Mouse (Mus musculus) gastrocnemius, postnatal 4 days (tissue): ENCODE results near the gene Gpr156. TPM values are rescaled to one million over a fixed set of nuclear protein-coding genes. Genes with fewer than 3 reads are reported as not detected.
"Not testable (repeated sequence)": the region's sequence is repeated elsewhere in the genome, so short reads cannot be mapped to it uniquely, and the experiment has no call there.

Source experiments
- DNase-seq, 2 experiments: peaks; one replicate each; pipeline ENCODE4 v3.0.0; 2021 to 2022; ENCODE audit warnings: low spot score in 2 of 2, mixed read lengths in 2 of 2
- total RNA-seq, 2 experiments: library from RNA; stranded (reverse); gene quantifications; 2 replicates each; pipeline ENCODE4 v1.2.3; 2021

Gpr156 gene
- total RNA-seq, 2 experiments from 2014 or later = 0.88 to 1.5 TPM

DNA sequence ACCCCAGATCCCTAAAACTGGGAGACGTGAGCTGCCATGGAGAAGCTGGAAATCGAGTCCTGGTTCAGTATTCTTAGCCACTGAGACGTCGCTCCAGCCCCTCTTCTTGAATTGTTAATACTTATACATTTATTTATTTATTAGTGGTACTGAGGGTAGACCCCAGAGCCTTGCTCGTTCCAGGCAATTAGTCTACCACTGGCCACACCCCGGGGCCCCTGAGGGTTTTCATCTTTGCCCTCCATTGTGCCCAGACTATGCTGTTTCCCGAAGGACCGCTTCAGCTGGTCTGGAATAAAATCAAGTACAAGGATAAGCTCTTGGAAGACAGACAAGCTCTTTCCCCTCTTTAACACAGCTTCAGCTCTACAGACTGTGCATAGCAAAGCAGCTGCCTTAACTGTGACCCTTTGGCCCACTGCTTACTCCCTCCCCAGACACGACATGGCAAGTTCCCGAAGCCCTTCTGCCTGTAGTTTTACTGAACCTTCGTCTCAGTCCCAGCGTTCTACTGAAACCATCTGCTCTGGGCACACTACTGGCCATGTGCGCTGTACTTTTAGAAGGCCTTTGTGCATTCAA lies 39.1 kb downstream of the Gpr156 start:
- no peak for DNase-seq

DNA sequence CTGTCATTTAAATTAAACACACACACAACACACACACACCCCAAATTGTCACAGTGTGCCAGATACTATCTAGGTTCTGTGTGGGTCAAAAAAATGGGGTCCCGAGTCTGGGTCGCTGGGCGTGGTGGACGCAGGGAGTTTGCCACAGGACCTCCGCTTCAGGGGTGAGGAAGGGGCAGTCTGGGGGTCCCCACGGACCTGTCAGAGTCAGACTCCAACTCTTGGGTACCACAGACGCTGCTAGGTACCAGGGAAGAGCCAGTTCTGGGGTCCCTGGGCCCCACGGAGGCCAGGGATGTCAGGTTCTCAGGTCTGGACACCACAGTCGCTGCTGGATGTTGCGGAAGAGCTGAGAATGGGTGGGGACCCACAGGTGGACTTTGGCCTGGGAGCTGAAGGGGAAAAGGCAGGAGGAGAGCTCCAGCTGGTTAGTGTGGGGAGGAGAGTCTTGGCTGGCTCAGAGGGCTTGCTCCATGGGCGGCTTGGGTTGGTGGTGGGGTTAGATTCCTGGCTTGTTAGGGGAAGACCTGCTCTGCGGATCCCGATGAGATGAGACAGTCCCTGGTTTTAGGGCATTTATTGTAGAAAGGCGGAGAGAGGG lies 39.9 kb downstream of the Gpr156 start:
- no peak for DNase-seq

DNA sequence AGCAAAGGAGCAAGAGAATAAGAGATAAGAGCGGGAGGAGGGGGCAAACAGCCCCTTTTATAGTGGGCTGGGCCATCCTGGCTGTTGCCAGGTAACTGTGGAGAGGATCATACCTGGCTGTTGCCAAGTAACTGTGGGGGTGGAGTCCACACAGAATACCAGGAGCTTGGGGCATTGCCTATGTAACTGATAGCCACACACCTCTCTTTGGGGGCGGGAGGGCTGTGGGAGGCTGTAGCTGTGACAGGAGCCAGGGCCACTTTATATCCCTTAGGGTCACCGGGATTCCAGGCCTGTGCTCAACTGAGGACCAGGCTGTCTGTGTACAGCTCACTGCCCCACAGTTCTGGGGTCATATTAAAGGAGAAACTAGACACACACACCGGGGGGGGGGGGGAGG lies 40.5 kb downstream of the Gpr156 start:
- no peak for DNase-seq

DNA sequence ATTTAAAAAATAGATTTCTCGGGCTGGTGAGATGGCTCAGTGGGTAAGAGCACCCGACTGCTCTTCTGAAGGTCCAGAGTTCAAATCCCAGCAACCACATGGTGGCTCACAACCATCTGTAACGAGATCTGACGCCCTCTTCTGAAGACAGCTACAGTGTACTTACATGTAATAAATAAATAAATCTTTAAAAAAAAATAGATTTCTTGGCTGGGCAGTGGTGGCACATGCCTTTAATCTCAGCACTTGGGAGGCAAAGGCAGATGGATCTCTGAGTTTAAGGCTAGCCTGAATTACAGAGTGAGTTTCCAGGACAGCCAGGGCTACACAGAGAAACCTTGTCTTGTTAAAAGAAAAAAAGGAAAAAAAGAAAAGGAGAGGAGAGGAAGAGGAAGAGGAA lies 46.4 kb downstream of the Gpr156 start:
- not testable (repeated sequence) for DNase-seq

DNA sequence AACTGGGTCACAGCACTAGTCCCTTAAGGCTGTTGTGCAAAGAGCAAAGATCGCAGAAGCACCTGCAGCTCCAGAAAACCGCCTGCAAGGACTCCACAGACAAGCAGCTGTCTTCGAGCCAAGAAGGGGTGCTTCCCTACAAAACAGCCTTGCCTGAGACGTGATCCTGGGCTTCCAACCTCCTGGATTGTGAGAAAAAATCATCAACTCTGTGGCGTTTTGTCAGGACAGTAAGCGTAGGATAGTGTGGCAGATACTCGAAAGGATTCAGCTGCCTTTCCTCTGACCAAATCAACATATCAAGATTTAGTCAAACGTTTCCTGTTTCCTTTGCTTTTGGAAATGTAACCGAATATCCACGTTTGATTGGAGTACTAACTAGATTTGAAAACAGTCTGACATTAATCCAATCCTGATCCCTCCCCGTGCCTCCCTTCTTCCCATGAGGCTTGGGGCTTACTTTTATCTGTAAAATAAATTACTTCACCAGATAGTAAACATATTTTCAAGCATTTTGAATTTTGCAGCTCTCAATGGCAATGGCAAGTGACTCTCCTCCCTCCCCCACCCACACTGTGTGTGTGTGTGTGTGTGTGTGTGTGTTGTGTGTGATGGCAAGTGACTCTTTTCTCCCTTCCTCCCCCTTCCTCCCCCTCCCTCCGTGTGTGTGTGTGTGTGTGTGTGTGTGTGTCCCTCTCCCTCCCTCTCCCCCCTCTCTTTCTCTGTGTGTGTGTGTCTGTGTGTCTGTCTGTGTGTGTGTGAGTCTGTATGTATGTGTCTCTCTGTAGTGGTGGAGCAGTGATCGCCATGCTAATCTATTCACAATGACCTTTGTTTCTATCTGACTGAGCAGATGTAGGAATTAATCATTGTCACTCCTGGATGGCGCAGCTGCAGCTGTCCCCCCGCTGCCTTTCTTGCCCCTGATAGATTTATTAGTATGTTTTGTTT lies 47.3 kb downstream of the Gpr156 start:
- no peak for DNase-seq

DNA sequence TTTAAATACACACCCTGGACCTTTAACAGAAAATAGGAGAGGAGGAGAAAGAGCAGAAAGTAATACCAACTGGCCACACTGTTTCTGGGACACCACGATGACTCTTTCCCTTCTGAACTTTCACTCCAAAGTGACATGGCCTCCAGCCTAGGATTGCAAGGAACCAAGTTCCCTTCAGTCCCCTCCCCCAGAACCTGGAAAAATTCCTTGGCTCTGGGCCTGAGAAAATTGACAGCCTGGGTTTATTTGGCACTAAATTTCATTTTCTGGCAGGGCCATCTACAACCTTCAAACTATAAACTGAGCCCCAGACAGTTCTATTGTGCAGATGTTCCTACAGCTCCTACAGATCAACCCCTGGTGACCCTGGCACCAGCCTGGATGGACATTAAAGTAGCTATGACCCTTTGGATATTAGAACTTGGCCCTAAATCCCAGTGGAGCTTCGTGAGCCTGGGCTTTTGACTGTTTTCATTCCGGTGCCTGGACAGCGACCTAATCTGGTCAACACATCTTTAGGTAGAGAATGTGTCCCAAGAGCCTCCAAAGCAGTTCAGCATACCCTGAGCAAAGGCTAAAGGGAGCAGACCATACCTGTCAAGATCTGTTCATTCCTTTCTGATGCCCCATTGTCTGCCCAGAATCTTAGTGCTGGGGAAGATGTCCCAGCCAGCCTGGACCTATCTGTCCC lies 48.2 kb downstream of the Gpr156 start:
- no peak for DNase-seq

DNA sequence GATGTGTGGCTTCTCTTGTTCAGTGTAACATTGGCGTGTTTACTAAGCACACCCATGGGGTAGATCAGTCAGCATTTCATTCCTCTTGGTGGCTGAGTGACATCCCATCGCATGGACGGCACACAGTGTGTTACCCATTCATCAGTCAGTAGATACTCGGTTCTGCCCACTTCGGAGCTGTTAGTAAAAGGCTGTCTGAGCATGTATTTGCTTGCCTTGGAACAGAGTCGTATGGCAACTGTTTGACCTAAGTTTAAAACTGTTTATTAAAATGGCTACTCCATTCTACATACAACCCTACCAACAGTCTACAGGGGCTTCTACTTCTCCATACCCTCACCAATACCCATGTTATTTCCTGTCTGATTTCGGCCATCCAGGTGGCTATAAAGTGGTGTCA lies 50.6 kb downstream of the Gpr156 start:
- DNase-seq = no peak

DNA sequence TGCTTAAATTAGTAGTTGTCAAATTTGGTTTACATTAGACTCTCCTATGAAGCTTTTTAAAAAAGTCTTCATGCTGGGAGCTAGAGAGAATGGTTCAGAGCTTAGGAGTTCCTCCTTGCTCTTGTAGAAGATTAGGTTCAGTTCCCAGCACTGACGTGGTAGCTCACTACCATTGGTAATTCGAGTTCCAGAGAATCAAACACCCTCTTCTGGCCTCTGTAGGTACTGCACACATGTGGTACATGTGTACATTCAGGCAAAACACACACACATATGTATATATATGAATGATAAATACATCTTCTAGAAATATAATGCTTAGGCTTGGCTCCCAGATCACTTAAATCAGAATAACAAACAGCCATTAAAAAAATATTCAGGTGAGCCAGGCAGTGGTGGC lies 51.1 kb downstream of the Gpr156 start:
- no peak for DNase-seq

DNA sequence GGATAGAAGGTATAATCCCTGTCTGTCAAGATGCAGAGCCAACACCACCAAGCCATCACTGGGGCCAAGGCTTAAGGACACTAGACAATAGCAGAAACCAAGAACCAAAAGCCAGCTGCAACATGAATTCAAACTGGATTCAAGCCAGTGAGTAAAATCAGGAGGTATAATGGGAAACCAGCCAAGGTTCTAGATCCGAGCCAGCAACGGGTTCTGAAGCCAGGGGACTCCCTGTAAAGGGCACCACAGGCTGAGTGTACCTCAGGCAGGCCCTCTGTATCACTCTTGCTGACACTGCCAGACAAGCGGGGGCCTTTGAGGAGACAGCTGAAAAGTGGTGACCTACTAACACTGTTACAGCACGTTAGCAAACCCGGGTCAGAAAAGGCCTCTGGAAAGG lies 55.2 kb downstream of the Gpr156 start:
- DNase-seq = no peak

DNA sequence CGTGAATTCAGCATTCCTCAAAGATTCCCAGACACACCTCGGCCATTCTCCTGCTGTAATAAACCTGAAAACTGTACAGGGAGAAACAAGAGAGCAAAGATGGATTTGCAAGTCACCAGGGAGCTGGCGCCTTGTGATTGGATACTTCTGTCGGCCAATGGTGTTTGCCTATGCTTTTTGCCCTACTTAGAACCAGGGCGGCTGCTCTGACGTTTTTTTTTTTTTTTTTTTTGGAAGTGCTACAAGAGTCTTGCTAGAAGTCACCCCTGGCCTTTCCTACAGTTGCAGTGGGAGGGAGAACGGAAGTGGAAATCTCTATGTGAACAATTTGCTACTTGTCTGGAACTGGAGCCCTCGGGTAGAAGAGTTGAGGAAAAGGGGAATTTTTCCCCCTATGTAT lies 56.1 kb downstream of the Gpr156 start:
- no peak for DNase-seq

DNA sequence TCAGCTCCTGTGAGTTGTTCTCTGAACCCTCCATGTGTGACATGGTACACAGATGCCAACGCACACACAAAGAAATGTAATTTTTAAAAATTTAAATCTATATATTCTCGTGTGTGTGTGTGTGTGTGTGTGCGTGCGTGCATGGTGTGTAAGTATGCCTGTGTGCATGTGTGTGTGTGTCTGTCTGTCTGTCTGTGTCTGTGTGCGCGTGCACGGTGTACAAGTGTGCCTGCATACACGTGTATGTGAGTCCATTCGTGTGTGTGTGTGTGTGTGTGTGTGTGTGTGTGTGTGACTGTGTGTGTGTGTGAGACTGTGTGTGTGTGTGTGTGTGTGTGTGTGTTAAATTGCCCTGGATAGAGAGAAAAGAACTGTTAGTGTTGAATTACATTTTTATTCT lies 56.9 kb downstream of the Gpr156 start:
- DNase-seq = not testable (repeated sequence)

DNA sequence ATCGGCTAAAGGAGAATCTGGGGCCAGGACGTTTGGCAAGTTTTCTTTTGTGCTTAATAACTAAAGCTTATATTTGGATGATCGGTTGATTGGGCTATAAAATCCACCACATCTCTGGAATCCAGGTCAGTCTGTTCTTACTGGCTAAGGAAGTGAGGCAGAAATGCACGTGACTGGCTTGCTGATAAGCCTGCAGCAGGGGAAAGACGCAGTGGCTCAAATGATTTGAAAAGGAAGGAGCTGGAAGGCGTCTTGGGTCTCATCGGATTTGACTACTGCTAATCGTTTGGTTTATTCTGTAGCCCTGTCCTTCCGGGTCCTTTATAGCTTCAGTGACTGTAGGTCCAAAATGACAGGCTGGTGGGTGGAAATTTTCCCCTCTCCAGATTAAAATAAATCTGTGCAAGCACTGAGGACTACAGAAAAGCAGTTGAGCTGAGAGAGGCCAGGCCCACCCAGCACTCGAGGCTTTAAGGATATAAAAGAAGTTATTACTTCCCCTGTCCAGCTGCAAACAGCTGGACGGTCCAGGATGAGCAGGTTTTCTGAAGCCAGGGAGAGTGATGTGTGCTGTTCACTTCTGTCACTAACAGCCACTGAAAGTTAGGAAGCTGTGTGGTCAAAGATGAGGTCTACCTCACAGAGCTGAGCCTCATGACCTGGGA lies 57.7 kb downstream of the Gpr156 start:
- DNase-seq = no peak

DNA sequence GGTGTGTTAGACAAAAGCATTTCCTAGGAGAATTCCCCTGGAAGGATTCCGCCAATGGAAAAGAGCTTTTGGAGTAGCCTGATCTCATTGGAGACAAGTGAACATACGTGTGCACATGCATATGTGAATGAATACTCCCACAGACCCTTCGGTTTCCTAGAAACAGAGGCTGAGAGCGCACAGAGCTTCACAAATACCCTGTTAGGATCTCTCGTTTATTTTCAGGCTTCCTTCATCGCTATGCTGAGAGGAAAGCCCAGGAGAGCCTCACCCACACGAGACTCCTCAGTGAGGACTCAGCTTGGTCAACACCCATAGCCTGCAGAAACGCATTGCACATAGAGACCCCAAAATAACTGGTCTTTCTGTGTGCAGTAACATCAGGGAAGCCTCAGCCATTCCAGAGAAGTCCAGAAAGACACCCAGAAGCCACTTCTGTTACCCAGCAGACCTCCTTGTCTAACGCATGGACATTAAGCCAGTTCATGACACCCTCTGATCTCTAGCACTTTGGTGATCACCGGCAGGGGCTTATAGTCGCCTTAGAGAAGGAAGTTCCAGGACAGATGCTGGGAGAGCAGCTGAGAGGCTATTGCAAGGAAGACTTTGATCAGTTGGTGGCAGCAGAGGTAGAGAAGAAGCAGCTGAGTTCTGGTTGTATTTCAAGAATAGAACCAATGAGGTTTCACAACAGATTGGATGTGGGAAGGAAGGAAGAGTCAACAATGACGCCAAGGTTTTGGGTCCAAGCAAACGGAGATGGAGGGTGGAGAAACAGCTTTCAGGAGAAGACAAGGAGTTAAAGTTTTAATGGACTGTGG lies 58.4 kb downstream of the Gpr156 start:
- DNase-seq = no peak

DNA sequence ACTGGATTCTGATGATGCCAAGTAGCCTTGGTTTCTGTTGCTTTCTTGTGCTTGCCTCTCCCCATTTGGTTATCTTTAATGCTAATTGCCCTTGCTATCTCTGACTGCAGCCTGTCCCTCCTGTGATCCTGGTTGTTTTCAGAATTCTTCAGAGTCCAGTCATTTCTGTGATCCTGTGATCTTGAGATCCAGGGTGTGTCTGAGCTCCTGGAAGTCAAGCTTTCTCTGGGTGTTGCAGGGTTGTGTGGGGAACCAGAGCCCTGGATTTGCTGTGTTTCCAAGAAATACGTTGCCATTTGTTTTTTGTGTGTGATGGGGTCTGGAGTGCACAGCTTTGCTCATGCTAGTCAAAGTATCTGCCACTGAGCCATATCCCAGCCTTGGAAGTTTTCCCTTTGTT lies 65.6 kb downstream of the Gpr156 start:
- DNase-seq = no peak

DNA sequence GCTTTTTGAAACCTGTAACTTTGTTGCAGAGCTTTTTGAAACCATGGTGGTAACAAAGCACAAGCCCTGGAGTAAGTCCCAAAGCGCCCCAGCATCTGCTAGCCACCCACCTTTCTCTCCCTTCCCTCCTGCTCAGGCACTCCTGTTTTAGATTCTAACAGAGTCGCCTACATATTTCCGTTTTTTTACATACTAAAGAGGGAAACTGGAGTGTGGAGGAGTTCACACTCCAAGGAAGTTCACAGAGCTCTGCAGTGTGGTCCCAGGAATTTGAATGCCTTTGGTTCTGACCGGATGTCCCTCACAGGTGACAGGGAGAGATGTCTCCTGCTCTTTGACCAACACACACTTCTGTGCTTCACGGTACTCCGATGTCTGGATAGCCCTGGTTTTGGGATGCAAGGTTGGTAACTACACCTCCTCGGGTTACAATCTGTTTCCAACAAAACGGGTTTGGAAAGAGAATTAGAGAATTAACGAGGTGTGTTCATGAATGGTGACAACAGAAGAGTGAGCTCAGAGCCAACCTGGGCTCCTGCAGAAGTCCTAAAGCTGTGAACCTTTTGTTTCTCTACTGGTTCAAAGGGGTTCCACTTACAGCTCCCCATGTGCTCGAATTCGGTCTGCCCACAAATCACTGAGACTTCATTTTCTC lies 72.0 kb downstream of the Gpr156 start:
- DNase-seq = no peak

DNA sequence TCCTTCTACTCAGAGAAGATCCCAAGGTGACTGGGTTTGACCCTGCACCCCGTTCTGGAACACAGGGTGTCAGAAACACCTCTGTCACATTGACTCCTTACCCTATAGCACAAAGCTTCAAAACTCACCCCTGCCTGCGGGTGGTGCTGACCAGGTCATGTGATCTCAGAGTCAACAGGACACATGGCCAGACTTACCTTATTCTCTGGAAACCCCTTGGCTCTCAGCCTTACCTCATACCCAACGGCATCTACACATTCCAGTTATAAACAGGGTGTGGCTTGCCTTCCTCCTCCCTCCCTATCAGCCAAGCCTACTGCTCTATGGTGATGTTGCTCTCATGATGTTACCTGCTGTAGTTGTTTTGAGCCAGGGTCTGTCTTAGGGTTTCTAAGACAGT lies 73.5 kb downstream of the Gpr156 start:
- DNase-seq = no peak

DNA sequence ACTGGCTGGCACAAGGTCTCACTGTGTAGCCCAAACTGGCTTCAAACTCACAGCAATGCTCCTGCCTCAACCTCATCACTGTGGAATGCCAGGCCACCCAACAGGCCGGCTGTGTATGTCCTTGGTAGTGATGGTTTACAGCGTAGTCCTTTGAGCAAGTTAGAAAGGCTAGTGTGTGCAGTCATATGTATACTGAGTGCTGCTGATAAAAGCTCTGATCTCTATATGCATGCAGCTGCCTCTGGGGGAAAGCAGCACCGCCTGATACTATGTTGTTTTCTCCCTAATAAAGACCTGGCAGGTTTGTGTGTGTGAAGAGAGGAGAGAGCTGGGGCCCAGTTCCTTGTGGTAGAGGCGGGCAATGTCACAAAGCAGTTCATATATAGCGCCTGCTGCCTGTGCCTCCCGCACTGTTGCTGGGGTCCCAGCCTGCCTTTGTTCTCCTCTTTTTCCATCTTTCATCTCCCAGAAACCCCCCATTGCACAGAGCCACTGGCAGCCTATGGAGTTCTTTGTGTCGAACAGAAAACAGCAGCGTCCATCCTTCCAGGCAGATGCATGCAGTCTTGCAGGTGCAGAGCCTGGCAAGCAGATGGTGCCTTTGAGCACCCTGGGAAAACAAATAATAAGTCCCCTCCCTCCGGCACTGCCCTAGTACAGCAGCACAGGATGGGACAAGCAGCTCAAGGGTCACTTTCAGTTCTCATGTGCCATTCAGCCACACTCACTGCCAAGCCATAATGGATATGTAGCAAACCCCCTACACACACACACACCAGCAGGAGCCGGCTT lies 74.5 kb downstream of the Gpr156 start:
- no peak for DNase-seq

DNA sequence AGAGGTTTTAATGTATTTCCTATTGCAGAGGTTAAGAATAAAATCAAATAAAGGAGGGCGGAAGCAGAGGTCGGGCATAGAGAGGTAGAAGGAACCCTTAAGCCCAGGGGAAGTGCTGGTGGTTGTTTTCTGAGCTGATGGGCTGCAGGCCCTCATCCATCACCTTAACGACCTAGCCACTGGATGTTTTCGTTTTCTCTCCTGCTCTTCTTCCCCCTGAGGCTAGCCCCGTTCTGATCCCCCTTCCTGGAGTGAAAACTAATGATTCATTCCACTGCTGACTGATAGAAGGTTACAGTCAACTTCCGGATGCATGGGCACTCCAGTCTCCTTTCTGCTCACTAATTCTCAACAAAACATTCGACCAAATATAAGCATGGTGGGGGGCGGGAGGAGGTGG lies 76.5 kb downstream of the Gpr156 start:
- no peak for DNase-seq

DNA sequence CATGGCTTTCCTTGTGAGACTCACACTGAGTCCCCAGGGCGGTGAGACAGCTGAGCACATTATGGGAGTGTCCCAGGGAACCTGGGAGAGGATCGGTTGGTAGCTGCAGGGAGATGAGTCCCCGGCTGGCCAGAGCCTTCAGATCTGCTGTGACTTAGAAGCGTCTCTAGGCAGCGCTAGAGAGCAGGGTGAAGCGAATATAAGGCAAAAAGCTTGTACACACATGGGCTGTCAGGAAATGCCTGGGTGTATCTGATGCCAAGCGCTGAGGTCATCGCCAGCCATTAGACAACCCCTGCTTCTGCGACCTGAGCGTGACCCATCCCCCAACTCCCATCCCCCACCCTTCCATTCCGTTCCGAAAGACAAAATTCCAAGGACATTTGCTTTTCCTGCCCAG lies 78.4 kb downstream of the Gpr156 start:
- DNase-seq = peak; percentile 30 to 60
